14 mouse cellular contexts compared by ENCODE assay signal in genomic region chr5:143635358-143635757, GRCm38 (mm10). TPM values are rescaled to one million over a fixed set of nuclear protein-coding genes. Genes with fewer than 3 reads are reported as not detected.
DNase-seq lines count a peak whose midpoint lies in the region; ATAC-seq and TF ChIP-seq lines count a peak whose summit lies in the region.
"Had no signal": no experiment of that assay in that cellular context is flagged by ENCODE, and none has a peak within 500 bp of the region (broad histone marks: within the 10 kb centered on the region; RNA-seq: fewer than 3 reads in every experiment).

No protein-coding gene starts in this region.

- ATAC-seq in heart, embryonic 14.5 days (ENCODE audit: insufficient number of reproducible peaks, insufficient read depth, low FRiP score, low read depth) = no peak
- no peak for ATAC-seq in stomach, embryonic 16.5 days (ENCODE audit: insufficient read depth, low FRiP score)
- no peak for ATAC-seq in forebrain, embryonic 11.5 days (replicated peaks; ENCODE audit: low FRiP score)

- intact Hi-C loops in heart, postnatal 36 days (cut with DNase I) = no loop called here

- no peak overlapping the region for H3K9ac ChIP-seq in heart, embryonic 14.5 days (ENCODE audit: low read length)
- H3K9ac ChIP-seq in stomach, embryonic 16.5 days (ENCODE audit: low read length) = 0 out of 2 replicates have a peak overlapping the region, but pooled peaks have one; percentile 36
- H3K9ac ChIP-seq in forebrain, embryonic 11.5 days (ENCODE audit: low read length) = no peak overlapping the region
- H3K9ac ChIP-seq: forebrain, postnatal 0 days; hindbrain, embryonic 15.5 days; limb, embryonic 12.5 days had no signal

- WGBS in heart, embryonic 14.5 days = 64% methylated on average over 11 of the region's 11 CpGs
- 81% methylated on average over 11 of the region's 11 CpGs for WGBS in limb, embryonic 10.5 days
- 46% methylated on average over 11 of the region's 11 CpGs for whole genome bisulfite sequencing in stomach, embryonic 16.5 days
- WGBS in forebrain, embryonic 11.5 days = 77% methylated on average over 11 of the region's 11 CpGs

- H3K27ac ChIP-seq in heart, embryonic 14.5 days (replicated peaks in 1 of 2; ENCODE audit: control insufficient read depth in 1 of 2, insufficient read depth in 1 of 2, low read depth in 2 of 2, low read length in 2 of 2) = 0 out of 4 replicates have a peak overlapping the region, but pooled peaks of 1 of the 2 experiments have one; percentile 35
- peak overlapping the region; percentile 58; the same call in 1 of the 2 replicates for H3K27ac ChIP-seq in layer of hippocampus, adult 2 months
- H3K27ac ChIP-seq in limb, embryonic 10.5 days = peak overlapping the region; percentile 46
- peak overlapping the region; percentile 45; the same call in 1 of the 2 replicates for H3K27ac ChIP-seq in stomach, embryonic 16.5 days (ENCODE audit: low read length)
- no peak overlapping the region for H3K27ac ChIP-seq in forebrain, embryonic 11.5 days (ENCODE audit: low read depth, low read length)
- H3K27ac ChIP-seq: hindbrain, embryonic 15.5 days had no signal

- H3K27me3 ChIP-seq in heart, embryonic 14.5 days (ENCODE audit: control insufficient read depth, insufficient read depth, low read length) = no peaks in the 10 kb centered on the region
- H3K27me3 ChIP-seq in limb, embryonic 10.5 days (ENCODE audit: low read depth, poor library complexity, severe bottlenecking) = no peaks in the 10 kb centered on the region
- no peaks in the 10 kb centered on the region for H3K27me3 ChIP-seq in stomach, embryonic 16.5 days (ENCODE audit: control insufficient read depth, insufficient read depth, low read length)
- no peaks in the 10 kb centered on the region for H3K27me3 ChIP-seq in forebrain, embryonic 11.5 days (ENCODE audit: control insufficient read depth, insufficient read depth, low read length)
- H3K27me3 ChIP-seq: hindbrain, embryonic 15.5 days; limb, embryonic 12.5 days had no signal

- no peak overlapping the region for H3K4me3 ChIP-seq in heart, embryonic 14.5 days (ENCODE audit: control insufficient read depth in 1 of 2, insufficient read depth in 1 of 2, low read depth in 1 of 2, low read length in 2 of 2)
- no peak overlapping the region for H3K4me3 ChIP-seq in layer of hippocampus, adult 2 months
- H3K4me3 ChIP-seq in limb, embryonic 10.5 days = no peak overlapping the region
- no peak overlapping the region for H3K4me3 ChIP-seq in stomach, embryonic 16.5 days (replicated peaks; ENCODE audit: low read length)
- no peak overlapping the region for H3K4me3 ChIP-seq in forebrain, embryonic 11.5 days (ENCODE audit: low read depth, low read length)
- H3K4me3 ChIP-seq: hindbrain, embryonic 15.5 days; limb, embryonic 12.5 days had no signal

- no peak for DNase-seq in heart, postnatal 36 days
- no peak for DNase-seq in layer of hippocampus, adult 2 months (ENCODE audit: low spot score in 2 of 2)
- DNase-seq in layer of hippocampus, postnatal 25 days (ENCODE audit: extremely low spot score in 1 of 2, low spot score in 1 of 2) = no peak
- DNase-seq in limb, embryonic 10.5 days (ENCODE audit: low spot score) = no peak
- DNase-seq in forebrain, embryonic 11.5 days (ENCODE audit: low spot score) = no peak
- DNase-seq in layer of hippocampus, postnatal 14 days (ENCODE audit: low spot score in 2 of 2) = no peak
- DNase-seq: cerebellum, adult 8-10 months; forebrain, postnatal 0 days; gastrocnemius, postnatal 36 days; midbrain, embryonic 14.5 days had no signal

- H3K4me1 ChIP-seq in heart, embryonic 14.5 days (ENCODE audit: control insufficient read depth in 2 of 2, insufficient read depth in 2 of 2, low read length in 2 of 2) = peaks cover 16 to 65% of the 10 kb centered on the region in 2 experiments
- peaks cover 95% of the 10 kb centered on the region for H3K4me1 ChIP-seq in limb, embryonic 10.5 days
- peaks cover 63% of the 10 kb centered on the region for H3K4me1 ChIP-seq in stomach, embryonic 16.5 days (ENCODE audit: control insufficient read depth, insufficient read depth, low read length)
- no peaks in the 10 kb centered on the region for H3K4me1 ChIP-seq in forebrain, embryonic 11.5 days (replicated peaks; ENCODE audit: control insufficient read depth, insufficient read depth, low read length)

- no peaks in the 10 kb centered on the region for H3K9me3 ChIP-seq in heart, embryonic 14.5 days (ENCODE audit: control insufficient read depth, low read length)
- H3K9me3 ChIP-seq in limb, embryonic 10.5 days (replicated peaks) = no peaks in the 10 kb centered on the region
- H3K9me3 ChIP-seq in stomach, embryonic 16.5 days (replicated peaks; ENCODE audit: control insufficient read depth, low read length) = no peaks in the 10 kb centered on the region
- H3K9me3 ChIP-seq in forebrain, embryonic 11.5 days (ENCODE audit: control insufficient read depth, low read length) = no peaks in the 10 kb centered on the region
- H3K9me3 ChIP-seq: hindbrain, embryonic 15.5 days had no signal

- H3K36me3 ChIP-seq in heart, embryonic 14.5 days (ENCODE audit: control insufficient read depth, insufficient read depth, low read length) = no peaks in the 10 kb centered on the region
- H3K36me3 ChIP-seq in limb, embryonic 10.5 days = peaks cover 3% of the 10 kb centered on the region
- H3K36me3 ChIP-seq in stomach, embryonic 16.5 days (ENCODE audit: control insufficient read depth, insufficient read depth, low read length) = no peaks in the 10 kb centered on the region
- H3K36me3 ChIP-seq in forebrain, embryonic 11.5 days (ENCODE audit: control insufficient read depth, insufficient read depth, low read length) = no peaks in the 10 kb centered on the region
- H3K36me3 ChIP-seq: hindbrain, embryonic 15.5 days had no signal

- H3K4me2 ChIP-seq in heart, embryonic 14.5 days (ENCODE audit: low read length) = peak overlapping the region; percentile 11; the same call in 1 of the 2 replicates
- no peak overlapping the region for H3K4me2 ChIP-seq in stomach, embryonic 16.5 days (ENCODE audit: low read depth, low read length)
- H3K4me2 ChIP-seq in forebrain, embryonic 11.5 days (ENCODE audit: low read depth, low read length, severe bottlenecking) = no peak overlapping the region
- H3K4me2 ChIP-seq: hindbrain, embryonic 15.5 days had no signal

- TF ChIP-seq CTCF in layer of hippocampus, adult 2 months (conservative IDR thresholded peaks at IDR 0.05) = no peak

RNA-seq across cellular contexts. Expression of gene Cyth3, which starts 13.1 kb away (rescaled TPM):
- 49.2 and 56.2 TPM in 2 replicates for polyA plus RNA-seq in heart, embryonic 14.5 days (2014; fragmentation: Nextera tagmentation; extraction: Ambion mirVana)
- total RNA-seq in heart, postnatal 36 days (2021) = 10 to 100 TPM; 34.7 to 40.7 TPM
- total RNA-seq in layer of hippocampus, adult 2 months (2021) = 10 to 100 TPM; 43.7 to 46.1 TPM
- total RNA-seq in layer of hippocampus, postnatal 25 days (2021) = 10 to 100 TPM; 40.8 to 49.8 TPM
- 47.5 and 59.2 TPM in 2 replicates for polyA plus RNA-seq in limb, embryonic 10.5 days (2016; fragmentation: Nextera tagmentation; extraction: Ambion mirVana)
- polyA plus RNA-seq in stomach, embryonic 16.5 days (2015; fragmentation: Nextera tagmentation; extraction: Ambion mirVana) = 61.8 and 74.0 TPM in 2 replicates
- polyA plus RNA-seq in forebrain, embryonic 11.5 days (2014; fragmentation: Nextera tagmentation; extraction: Ambion mirVana) = 27.8 and 29.4 TPM in 2 replicates
- 10 to 100 TPM; 48.1 to 52.4 TPM for total RNA-seq in layer of hippocampus, postnatal 14 days (2021)
